Mouse (Mus musculus) forebrain, embryonic 16.5 days (tissue): ENCODE data around the gene Il21. TPM values are rescaled to one million over a fixed set of nuclear protein-coding genes. Genes with fewer than 3 reads are reported as not detected.

Experiments used
- ATAC-seq: fragments of 200-750 bp; cut with Nextera tagmentation; 2 replicates; pipeline ENCODE4 v1.8.0; 2017; ENCODE audit warnings: mild to moderate bottlenecking, moderate library complexity
- H3K27ac ChIP-seq: fragments of 300-500 bp; sonication (generic); 2 replicates; pipeline ENCODE4 v1.5.1; 2014; ENCODE audit warnings: low read length, control low read depth
- H3K27me3 ChIP-seq: fragments of 300-500 bp; sonication (generic); replicated peaks from 2 replicates; pipeline ENCODE4 v1.6.1; 2014; ENCODE audit warnings: low read length; ENCODE audit not compliant: control insufficient read depth, insufficient read depth
- H3K36me3 ChIP-seq: fragments of 300-500 bp; sonication (generic); 2 replicates; pipeline ENCODE4 v1.6.1; 2014; ENCODE audit not compliant: control insufficient read depth, insufficient read depth
- H3K4me1 ChIP-seq: fragments of 300-500 bp; sonication (generic); replicated peaks from 2 replicates; pipeline ENCODE4 v1.6.1; 2014; ENCODE audit warnings: low read length; ENCODE audit not compliant: control insufficient read depth, insufficient read depth
- H3K4me2 ChIP-seq: fragments of 300-500 bp; sonication (generic); 2 replicates; pipeline ENCODE4 v1.6.1; 2014; ENCODE audit warnings: mild to moderate bottlenecking, low read length, control low read depth
- H3K4me3 ChIP-seq: fragments of 300-500 bp; sonication (generic); replicated peaks from 2 replicates; pipeline ENCODE4 v1.5.1; 2014; ENCODE audit warnings: mild to moderate bottlenecking, low read length, control low read depth
- H3K9ac ChIP-seq: fragments of 300-500 bp; sonication (generic); replicated peaks from 2 replicates; pipeline ENCODE4 v1.6.1; 2014; ENCODE audit warnings: low read depth, low read length, control low read depth
- H3K9me3 ChIP-seq: fragments of 300-500 bp; sonication (generic); 2 replicates; pipeline ENCODE4 v1.6.1; 2016; ENCODE audit warnings: low read length; ENCODE audit not compliant: control insufficient read depth
- WGBS: fragments of 180-500 bp; shearing (Covaris S2); extraction: QIAGEN DNeasy Blood & Tissue Kit; methylation state at CpG from one replicate; pipeline ENCODE4 v1.1.7; 2014; 5-methylcytosine and 5-hydroxymethylcytosine counted together
- polyA plus RNA-seq: library from polyadenylated mRNA; unstranded; fragments of >200 nt; fragmentation: Nextera tagmentation; extraction: Ambion mirVana; gene quantifications from 2 replicates; pipeline ENCODE4 v1.2.1, GENCODE M21; 2015

Gene Il21
- polyA plus RNA-seq, 1 experiment from 2014 or later = not detected

- no peaks in the 10 kb centered on the region for H3K27me3 ChIP-seq
- H3K27ac ChIP-seq = no peak overlapping the region
- WGBS = 89% methylated on average over 15 of the region's 15 CpGs
- no peaks in the 10 kb centered on the region for H3K9me3 ChIP-seq
- H3K36me3 ChIP-seq = no peaks in the 10 kb centered on the region
- no peak for ATAC-seq
- no peaks in the 10 kb centered on the region for H3K4me1 ChIP-seq
- H3K9ac ChIP-seq = no peak overlapping the region
- no peak overlapping the region for H3K4me2 ChIP-seq
- H3K4me3 ChIP-seq = no peak overlapping the region
Observed at GRCm38 (mm10) chr3:37257776-37258175, 25.3 kb upstream of the Il21 start.

- Histone ChIP-seq H3K36me3 (no peaks in the 10 kb centered on the region), H3K27ac (no peak overlapping the region), H3K9ac (no peak overlapping the region), H3K9me3 (no peaks in the 10 kb centered on the region), H3K4me3 (no peak overlapping the region), H3K4me2 (no peak overlapping the region), H3K4me1 (no peaks in the 10 kb centered on the region), H3K27me3 (no peaks in the 10 kb centered on the region)
- no peak for ATAC-seq
- WGBS = 85% methylated on average over 3 of the region's 3 CpGs
Observed at GRCm38 (mm10) chr3:37250967-37251366, 18.5 kb upstream of the Il21 start.

GRCm38 (mm10) chr3:37235025-37235424 is 2.6 kb upstream of the Il21 start:
- H3K9ac ChIP-seq = no peak overlapping the region
- H3K36me3 ChIP-seq = no peaks in the 10 kb centered on the region
- H3K9me3 ChIP-seq = no peaks in the 10 kb centered on the region
- 85% methylated on average over 4 of the region's 4 CpGs for WGBS
- H3K27ac ChIP-seq = no peak overlapping the region
- no peak overlapping the region for H3K4me3 ChIP-seq
- no peak for ATAC-seq
- no peak overlapping the region for H3K4me2 ChIP-seq
- no peaks in the 10 kb centered on the region for H3K27me3 ChIP-seq
- no peaks in the 10 kb centered on the region for H3K4me1 ChIP-seq

- Histone ChIP-seq H3K27me3 (no peaks in the 10 kb centered on the region), H3K9me3 (no peaks in the 10 kb centered on the region), H3K36me3 (no peaks in the 10 kb centered on the region), H3K27ac (no peak overlapping the region), H3K4me3 (no peak overlapping the region), H3K4me2 (no peak overlapping the region), H3K9ac (no peak overlapping the region), H3K4me1 (no peaks in the 10 kb centered on the region)
- peak; percentile 36; the same call in 1 of the 2 replicates for ATAC-seq
- WGBS = 30% methylated on average over 7 of the region's 7 CpGs
Observed at GRCm38 (mm10) chr3:37231153-37231552, 1.3 kb downstream of the Il21 start.

- Histone ChIP-seq H3K27ac (no peak overlapping the region), H3K9ac (no peak overlapping the region), H3K4me3 (no peak overlapping the region), H3K9me3 (no peaks in the 10 kb centered on the region), H3K27me3 (no peaks in the 10 kb centered on the region), H3K4me2 (no peak overlapping the region), H3K36me3 (no peaks in the 10 kb centered on the region), H3K4me1 (no peaks in the 10 kb centered on the region)
- ATAC-seq = no peak
- WGBS = 59% methylated on average over 11 of the region's 11 CpGs
Observed at GRCm38 (mm10) chr3:37229082-37229829, 3.2 kb downstream of the Il21 start.

GRCm38 (mm10) chr3:37225124-37225523 is 7.3 kb downstream of the Il21 start:
- no peak overlapping the region for H3K27ac ChIP-seq
- no peaks in the 10 kb centered on the region for H3K36me3 ChIP-seq
- H3K9me3 ChIP-seq = no peaks in the 10 kb centered on the region
- no peaks in the 10 kb centered on the region for H3K27me3 ChIP-seq
- H3K4me2 ChIP-seq = no peak overlapping the region
- no peak overlapping the region for H3K9ac ChIP-seq
- H3K4me1 ChIP-seq = no peaks in the 10 kb centered on the region
- WGBS = 93% methylated on average over 13 of the region's 13 CpGs
- H3K4me3 ChIP-seq = no peak overlapping the region
- ATAC-seq = no peak

GRCm38 (mm10) chr3:37219071-37219470 is 13.4 kb downstream of the Il21 start:
- peak; percentile 90 for ATAC-seq
- Histone ChIP-seq H3K27me3 (no peaks in the 10 kb centered on the region), H3K36me3 (no peaks in the 10 kb centered on the region), H3K4me2 (no peak overlapping the region), H3K4me1 (no peaks in the 10 kb centered on the region), H3K4me3 (no peak overlapping the region), H3K27ac (no peak overlapping the region), H3K9ac (no peak overlapping the region), H3K9me3 (no peaks in the 10 kb centered on the region)
- 45% methylated on average over 4 of the region's 4 CpGs for WGBS

- ATAC-seq = no peak
Observed at GRCm38 (mm10) chr3:37205226-37205800, 27.1 kb downstream of the Il21 start.

GRCm38 (mm10) chr3:37204556-37204955 is 27.9 kb downstream of the Il21 start:
- Histone ChIP-seq H3K27me3 (no peaks in the 10 kb centered on the region), H3K4me2 (peak overlapping the region; percentile 82), H3K27ac (no peak overlapping the region), H3K36me3 (no peaks in the 10 kb centered on the region), H3K4me3 (peak overlapping the region; percentile 47), H3K4me1 (0 out of 2 replicates have a peak, but pooled peaks cover 2% of the 10 kb centered on the region), H3K9ac (peak overlapping the region; percentile 66), H3K9me3 (no peaks in the 10 kb centered on the region)
- 21% methylated on average over 6 of the region's 6 CpGs for WGBS
- ATAC-seq = peak; percentile 62

More at GRCm38 (mm10) chr3:37205226-37205800, 27.1 kb downstream of the Il21 start:
- 0 out of 2 replicates have a peak, but pooled peaks cover 2% of the 10 kb centered on the region for H3K4me1 ChIP-seq
- WGBS = 85% methylated on average over 8 of the region's 8 CpGs
- no peak overlapping the region for H3K27ac ChIP-seq
- no peak overlapping the region for H3K9ac ChIP-seq
- no peaks in the 10 kb centered on the region for H3K36me3 ChIP-seq
- no peaks in the 10 kb centered on the region for H3K9me3 ChIP-seq
- H3K4me3 ChIP-seq = no peak overlapping the region
- no peak overlapping the region for H3K4me2 ChIP-seq
- H3K27me3 ChIP-seq = no peaks in the 10 kb centered on the region
